Mouse (Mus musculus) stomach, embryonic 14.5 days (tissue): ENCODE data around the gene Wdr20. TPM values are rescaled to one million over a fixed set of nuclear protein-coding genes. Genes with fewer than 3 reads are reported as not detected.

Experiments used
- ATAC-seq: fragments of 200-750 bp; cut with Nextera tagmentation; 2 replicates; pipeline ENCODE4 v1.8.0; 2017; ENCODE audit warnings: low read depth, moderate TSS enrichment; ENCODE audit not compliant: insufficient number of reproducible peaks, insufficient read depth, low FRiP score
- H3K27ac ChIP-seq: fragments of 300-500 bp; sonication (generic); 2 replicates; pipeline ENCODE4 v1.5.1; 2014; ENCODE audit warnings: mild to moderate bottlenecking, low read length, moderate library complexity, mixed read lengths
- H3K27me3 ChIP-seq: fragments of 300-500 bp; sonication (generic); 2 replicates; pipeline ENCODE4 v1.6.1; 2014; ENCODE audit warnings: low read length, control low read depth, mixed read lengths; ENCODE audit not compliant: control insufficient read depth, insufficient read depth
- H3K36me3 ChIP-seq: fragments of 300-500 bp; sonication (generic); 2 replicates; pipeline ENCODE4 v1.6.1; 2014; ENCODE audit warnings: mild to moderate bottlenecking, control low read depth, low read length, moderate library complexity, mixed read lengths; ENCODE audit not compliant: control insufficient read depth, insufficient read depth
- H3K4me1 ChIP-seq: fragments of 300-500 bp; sonication (generic); 2 replicates; pipeline ENCODE4 v1.6.1; 2014; ENCODE audit warnings: low read length, control low read depth, mixed read lengths; ENCODE audit not compliant: control insufficient read depth, insufficient read depth
- H3K4me2 ChIP-seq: fragments of 300-500 bp; sonication (generic); replicated peaks from 2 replicates; pipeline ENCODE4 v1.6.1; 2014; ENCODE audit warnings: low read depth, low read length, control low read depth
- H3K4me3 ChIP-seq: fragments of 300-500 bp; sonication (generic); 2 replicates; pipeline ENCODE4 v1.5.1; 2014; ENCODE audit warnings: low read depth, low read length, control low read depth
- H3K9ac ChIP-seq: fragments of 300-500 bp; sonication (generic); replicated peaks from 2 replicates; pipeline ENCODE4 v1.6.1; 2014; ENCODE audit warnings: low read depth, mild to moderate bottlenecking, control low read depth, low read length, moderate library complexity, mixed read lengths
- H3K9me3 ChIP-seq: fragments of 300-500 bp; sonication (generic); 2 replicates; pipeline ENCODE4 v1.6.1; 2016; ENCODE audit warnings: low read depth, low read length, control low read depth; ENCODE audit not compliant: control insufficient read depth
- WGBS: fragments of 180-500 bp; shearing (Covaris S2); extraction: QIAGEN DNeasy Blood & Tissue Kit; methylation state at CpG from one replicate; pipeline ENCODE4 v1.1.7; 2014; 5-methylcytosine and 5-hydroxymethylcytosine counted together
- polyA plus RNA-seq: library from polyadenylated mRNA; unstranded; fragments of >200 nt; fragmentation: Nextera tagmentation; extraction: Ambion mirVana; gene quantifications from 2 replicates; pipeline ENCODE4 v1.2.1, GENCODE M21; 2014

Wdr20 gene
- polyA plus RNA-seq, 1 experiment from 2014 or later, result 25.1 TPM

DNA sequence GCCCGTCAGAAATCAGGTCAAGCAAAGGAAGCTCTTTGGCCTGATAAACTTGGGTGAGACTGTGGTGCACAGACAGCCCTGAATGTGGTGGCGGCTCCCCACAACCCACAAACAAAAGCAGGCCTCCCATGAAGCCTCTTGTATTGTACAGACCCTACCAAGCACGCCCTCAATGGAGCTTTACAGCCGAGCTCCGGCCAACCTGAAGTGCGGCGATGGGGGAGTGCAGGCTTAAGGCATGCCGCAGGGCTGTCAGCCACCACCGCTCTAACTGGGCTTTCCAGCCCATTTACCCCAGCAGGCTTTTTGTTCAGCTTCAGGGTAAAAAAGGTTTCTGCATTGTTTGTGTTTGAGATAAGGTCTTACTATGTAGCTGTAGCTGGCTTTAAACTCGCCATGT, 70.7 kb downstream of the Wdr20 start:
- no peak for ATAC-seq
- Histone ChIP-seq H3K9ac (no peak overlapping the region), H3K9me3 (no peaks in the 10 kb centered on the region), H3K4me2 (no peak overlapping the region), H3K4me1 (no peaks in the 10 kb centered on the region), H3K27me3 (no peaks in the 10 kb centered on the region), H3K36me3 (peaks cover 12% of the 10 kb centered on the region; the same call in 1 of the 2 replicates), H3K27ac (no peak overlapping the region), H3K4me3 (no peak overlapping the region)
- 66% methylated on average over 10 of the region's 10 CpGs for WGBS

DNA sequence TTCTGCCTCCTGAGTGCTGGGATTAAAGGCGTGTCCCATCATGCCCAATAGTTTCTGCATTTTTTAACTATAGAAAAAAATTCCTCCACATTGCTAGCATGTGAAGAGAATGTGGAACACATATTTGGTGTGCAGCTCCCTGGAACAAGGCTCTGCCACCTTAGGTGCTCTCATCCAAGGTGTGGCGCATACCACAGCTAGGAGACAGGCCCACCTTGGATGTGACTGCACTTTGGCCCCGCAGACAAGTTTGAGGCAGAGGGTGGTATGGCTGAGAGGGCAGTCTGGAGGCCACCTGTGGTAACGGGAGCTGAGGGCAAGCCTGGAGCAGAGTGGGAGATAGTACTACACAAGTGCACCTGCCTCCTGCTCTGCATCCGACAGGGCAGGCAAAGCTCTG, 71.1 kb downstream of the Wdr20 start:
- Histone ChIP-seq H3K27ac (no peak overlapping the region), H3K4me1 (no peaks in the 10 kb centered on the region), H3K27me3 (no peaks in the 10 kb centered on the region), H3K36me3 (peaks cover 12% of the 10 kb centered on the region; the same call in 1 of the 2 replicates), H3K9ac (no peak overlapping the region), H3K9me3 (no peaks in the 10 kb centered on the region), H3K4me2 (no peak overlapping the region), H3K4me3 (no peak overlapping the region)
- peak; percentile 35; the same call in 1 of the 2 replicates for ATAC-seq
- WGBS, result 73% methylated on average over 5 of the region's 5 CpGs

GRCm38 (mm10) chr12:110813132-110813531, 75.4 kb downstream of the Wdr20 start:
- ATAC-seq, result no peak
- H3K9ac ChIP-seq, result no peak overlapping the region
- H3K36me3 ChIP-seq, result peaks cover 1% of the 10 kb centered on the region; the same call in 1 of the 2 replicates
- no peak overlapping the region for H3K4me2 ChIP-seq
- H3K27ac ChIP-seq, result no peak overlapping the region
- H3K27me3 ChIP-seq, result no peaks in the 10 kb centered on the region
- no peaks in the 10 kb centered on the region for H3K4me1 ChIP-seq
- H3K9me3 ChIP-seq, result no peaks in the 10 kb centered on the region
- 87% methylated on average over 9 of the region's 9 CpGs for WGBS
- H3K4me3 ChIP-seq, result no peak overlapping the region

GRCm38 (mm10) chr12:110813624-110814023, 75.9 kb downstream of the Wdr20 start:
- ATAC-seq, result no peak
- WGBS, result 83% methylated on average over 6 of the region's 6 CpGs
- Histone ChIP-seq H3K9ac (no peak overlapping the region), H3K4me3 (no peak overlapping the region), H3K36me3 (no peaks in the 10 kb centered on the region), H3K27me3 (no peaks in the 10 kb centered on the region), H3K4me1 (no peaks in the 10 kb centered on the region), H3K27ac (no peak overlapping the region), H3K9me3 (no peaks in the 10 kb centered on the region), H3K4me2 (no peak overlapping the region)

DNA sequence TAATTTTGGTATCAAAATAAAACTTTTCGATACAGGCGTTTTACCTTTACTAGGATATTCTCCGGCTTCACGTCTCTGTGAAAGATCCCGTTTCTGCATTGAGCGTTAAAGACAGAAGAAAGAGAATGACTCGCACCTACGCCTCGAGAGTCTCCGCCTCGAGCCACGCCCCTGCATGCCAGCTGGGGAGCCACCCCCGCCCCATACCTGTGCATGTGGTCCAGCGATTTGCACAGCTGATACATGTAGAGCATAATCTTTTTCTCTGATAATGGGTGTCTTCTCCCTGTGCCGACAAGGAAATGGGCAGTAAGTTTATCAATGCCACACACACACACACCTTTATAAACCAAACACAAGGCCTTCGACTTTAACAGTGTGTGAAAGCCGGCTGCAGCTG, 77.2 kb downstream of the Wdr20 start:
- no peak overlapping the region for H3K9ac ChIP-seq
- H3K9me3 ChIP-seq, result no peaks in the 10 kb centered on the region
- 43% methylated on average over 17 of the region's 17 CpGs for WGBS
- H3K4me2 ChIP-seq, result no peak overlapping the region
- no peak overlapping the region for H3K27ac ChIP-seq
- H3K4me3 ChIP-seq, result no peak overlapping the region
- no peaks in the 10 kb centered on the region for H3K27me3 ChIP-seq
- no peak for ATAC-seq
- no peaks in the 10 kb centered on the region for H3K4me1 ChIP-seq
- H3K36me3 ChIP-seq, result no peaks in the 10 kb centered on the region

DNA sequence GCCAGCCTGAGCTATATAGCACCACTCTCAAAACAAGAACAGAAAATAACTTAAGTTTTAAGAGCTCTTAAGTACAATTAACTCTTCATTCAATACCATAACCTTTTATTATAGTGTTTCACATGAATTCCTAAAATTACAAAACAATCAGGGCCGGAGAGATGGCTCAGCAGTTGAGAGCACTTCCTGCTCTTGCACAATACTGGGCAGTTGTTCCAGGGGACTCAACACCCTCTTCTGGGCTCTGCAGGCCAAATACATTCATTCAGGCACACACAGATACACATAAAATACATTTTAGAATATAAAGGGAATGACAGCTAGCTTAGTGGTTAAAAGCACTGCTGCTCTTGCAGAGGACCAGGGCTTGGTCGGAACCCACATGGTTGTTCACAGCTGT, 79.1 kb downstream of the Wdr20 start:
- H3K36me3 ChIP-seq, result no peaks in the 10 kb centered on the region
- H3K27ac ChIP-seq, result no peak overlapping the region
- H3K9me3 ChIP-seq, result no peaks in the 10 kb centered on the region
- no peak overlapping the region for H3K4me2 ChIP-seq
- ATAC-seq, result no peak
- no peak overlapping the region for H3K4me3 ChIP-seq
- H3K27me3 ChIP-seq, result no peaks in the 10 kb centered on the region
- no peaks in the 10 kb centered on the region for H3K4me1 ChIP-seq
- no peak overlapping the region for H3K9ac ChIP-seq
- WGBS, result 86% methylated on average over 2 of the region's 2 CpGs

DNA sequence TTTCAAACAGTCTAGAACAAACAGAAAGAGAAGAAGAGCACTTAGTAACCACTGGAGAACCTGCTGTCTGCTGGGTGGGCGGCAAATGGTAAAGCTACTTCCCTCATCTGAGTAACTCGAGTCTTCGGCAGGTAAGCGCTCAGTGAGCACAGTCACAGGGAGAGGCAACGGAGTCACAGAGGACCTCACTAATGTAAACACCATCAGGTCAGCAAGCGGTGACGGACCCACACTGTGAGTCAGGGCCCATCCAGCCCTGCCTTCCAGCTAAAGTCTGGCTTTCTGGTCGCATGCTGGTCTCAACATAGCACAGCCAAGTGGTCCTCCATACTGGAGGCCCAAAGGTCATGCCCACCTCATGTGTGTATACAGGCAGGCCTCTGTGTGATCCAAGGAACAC, 81.6 kb downstream of the Wdr20 start:
- Histone ChIP-seq H3K9ac (no peak overlapping the region), H3K27ac (no peak overlapping the region), H3K4me3 (no peak overlapping the region), H3K27me3 (no peaks in the 10 kb centered on the region), H3K9me3 (no peaks in the 10 kb centered on the region), H3K4me2 (no peak overlapping the region), H3K36me3 (no peaks in the 10 kb centered on the region), H3K4me1 (no peaks in the 10 kb centered on the region)
- WGBS, result 51% methylated on average over 8 of the region's 8 CpGs
- ATAC-seq, result no peak

GRCm38 (mm10) chr12:110821787-110822186, 84.0 kb downstream of the Wdr20 start:
- no peak overlapping the region for H3K4me2 ChIP-seq
- H3K27me3 ChIP-seq, result no peaks in the 10 kb centered on the region
- no peaks in the 10 kb centered on the region for H3K9me3 ChIP-seq
- no peaks in the 10 kb centered on the region for H3K36me3 ChIP-seq
- no peaks in the 10 kb centered on the region for H3K4me1 ChIP-seq
- no peak for ATAC-seq
- WGBS, result 86% methylated on average over 2 of the region's 2 CpGs
- no peak overlapping the region for H3K9ac ChIP-seq
- no peak overlapping the region for H3K27ac ChIP-seq
- H3K4me3 ChIP-seq, result no peak overlapping the region

GRCm38 (mm10) chr12:110822366-110822765, 84.6 kb downstream of the Wdr20 start:
- Histone ChIP-seq H3K4me2 (no peak overlapping the region), H3K27ac (no peak overlapping the region), H3K36me3 (no peaks in the 10 kb centered on the region), H3K9ac (no peak overlapping the region), H3K27me3 (no peaks in the 10 kb centered on the region), H3K9me3 (no peaks in the 10 kb centered on the region), H3K4me3 (no peak overlapping the region), H3K4me1 (no peaks in the 10 kb centered on the region)
- 86% methylated on average over 7 of the region's 7 CpGs for WGBS
- ATAC-seq, result no peak
